Mouse (Mus musculus): ENCODE results near the gene Sox13.

Sox13 gene

GRCm38 (mm10) chr1:133400014-133400725, 24.0 kb downstream of the Sox13 start:
- DNase-seq (ENCODE audit: low read depth, low spot score) = no peak

- DNase-seq (ENCODE audit: low read depth, low spot score) = peak; percentile 99
Measured at GRCm38 (mm10) chr1:133397483-133398237, 26.5 kb downstream of the Sox13 start.

GRCm38 (mm10) chr1:133397094-133397482, 27.1 kb downstream of the Sox13 start:
- DNase-seq (ENCODE audit: low read depth, low spot score) = no peak

GRCm38 (mm10) chr1:133396693-133397092, 27.5 kb downstream of the Sox13 start:
- peak; percentile 61 for DNase-seq (ENCODE audit: low read depth, low spot score)

GRCm38 (mm10) chr1:133394702-133395101, 29.5 kb downstream of the Sox13 start:
- DNase-seq (ENCODE audit: low read depth, low spot score) = no peak

GRCm38 (mm10) chr1:133387539-133388268, 36.5 kb downstream of the Sox13 start:
- DNase-seq (ENCODE audit: low read depth, low spot score) = no peak

- peak; percentile 70 for DNase-seq (ENCODE audit: low read depth, low spot score)
Measured at GRCm38 (mm10) chr1:133386209-133386608, 38.0 kb downstream of the Sox13 start.

GRCm38 (mm10) chr1:133385506-133385905, 38.7 kb downstream of the Sox13 start:
- DNase-seq (ENCODE audit: low read depth, low spot score) = peak; percentile 89

GRCm38 (mm10) chr1:133383157-133383783, 40.9 kb downstream of the Sox13 start:
- DNase-seq (ENCODE audit: low read depth, low spot score) = no peak

GRCm38 (mm10) chr1:133382552-133383155, 41.5 kb downstream of the Sox13 start:
- no peak for DNase-seq (ENCODE audit: low read depth, low spot score)

- DNase-seq (ENCODE audit: low read depth, low spot score) = peak; percentile 63
Measured at GRCm38 (mm10) chr1:133382008-133382407, 42.2 kb downstream of the Sox13 start.

- DNase-seq (ENCODE audit: low read depth, low spot score) = peak; percentile 79
Measured at GRCm38 (mm10) chr1:133380347-133381065, 43.7 kb downstream of the Sox13 start.

- no peak for DNase-seq (ENCODE audit: low read depth, low spot score)
Measured at GRCm38 (mm10) chr1:133379986-133380320, 44.2 kb downstream of the Sox13 start.

GRCm38 (mm10) chr1:133379254-133379985, 44.8 kb downstream of the Sox13 start:
- no peak for DNase-seq (ENCODE audit: low read depth, low spot score)

- DNase-seq (ENCODE audit: low read depth, low spot score) = no peak
Measured at GRCm38 (mm10) chr1:133377547-133377946, 46.6 kb downstream of the Sox13 start.

GRCm38 (mm10) chr1:133375696-133376346, 48.4 kb downstream of the Sox13 start:
- DNase-seq (ENCODE audit: low read depth, low spot score) = no peak

GRCm38 (mm10) chr1:133372113-133372512, 52.1 kb downstream of the Sox13 start:
- no peak for DNase-seq (ENCODE audit: low read depth, low spot score)

- no peak for DNase-seq (ENCODE audit: low read depth, low spot score)
Measured at GRCm38 (mm10) chr1:133371431-133371830, 52.7 kb downstream of the Sox13 start.

- DNase-seq (ENCODE audit: low read depth, low spot score) = no peak
Measured at GRCm38 (mm10) chr1:133370352-133370751, 53.8 kb downstream of the Sox13 start.

- no peak for DNase-seq (ENCODE audit: low read depth, low spot score)
Measured at GRCm38 (mm10) chr1:133368644-133369043, 55.5 kb downstream of the Sox13 start.

Data from R1 (cell line).